Mouse (Mus musculus): ENCODE measurements around the gene Apoc2. TPM values are rescaled to one million over a fixed set of nuclear protein-coding genes. Genes with fewer than 3 reads are reported as not detected.

Gene Apoc2
- total and polyA plus RNA-seq, 2 experiments from 2014 or later = 0.50 to 0.86 TPM

- Histone ChIP-seq H3K9me3 (ENCODE audit: low read length) (no peaks in the 10 kb centered on the region), H3K4me1 (ENCODE audit: insufficient read depth) (no peaks in the 10 kb centered on the region), H3K36me3 (ENCODE audit: insufficient read depth) (no peaks in the 10 kb centered on the region), H3K27ac (ENCODE audit: low read depth, low read length) (peak overlapping the region; percentile 80), H3K27me3 (ENCODE audit: insufficient read depth, low read length) (no peaks in the 10 kb centered on the region), H3K4me3 (ENCODE audit: low read depth, low read length) (no peak overlapping the region), H3K4me2 (ENCODE audit: low read depth) (peak overlapping the region; percentile 27; the same call in 1 of the 2 replicates), H3K9ac (no peak overlapping the region)
- peak; percentile 96 for TF ChIP-seq CTCF (IDR thresholded peaks at IDR 0.05; ENCODE audit: low read depth)
- DNase-seq (peak; percentile 92), ATAC-seq (peak; percentile 77)
- WGBS = 3% methylated on average over 10 of the region's 10 CpGs
These were observed 8.6 kb downstream of the Apoc2 start for GRCm38 (mm10) chr7:19668947-19669721.

GRCm38 (mm10) chr7:19667434-19667833 lies 10.3 kb downstream of the Apoc2 start:
- Histone ChIP-seq H3K36me3 (ENCODE audit: insufficient read depth) (peaks cover 5% of the 10 kb centered on the region; the same call in 1 of the 2 replicates), H3K27me3 (ENCODE audit: insufficient read depth, low read length) (no peaks in the 10 kb centered on the region), H3K4me1 (ENCODE audit: insufficient read depth) (peaks cover 10% of the 10 kb centered on the region), H3K4me3 (ENCODE audit: low read depth, low read length) (no peak overlapping the region), H3K4me2 (ENCODE audit: low read depth) (no peak overlapping the region), H3K9me3 (ENCODE audit: low read length) (no peaks in the 10 kb centered on the region), H3K27ac (ENCODE audit: low read depth, low read length) (no peak overlapping the region), H3K9ac (no peak overlapping the region)
- no peak for ATAC-seq
- DNase-seq = no peak
- WGBS = 87% methylated on average over 2 of the region's 2 CpGs
- TF ChIP-seq CTCF (IDR thresholded peaks at IDR 0.05; ENCODE audit: low read depth) = no peak

GRCm38 (mm10) chr7:19666750-19667149 lies 11.0 kb downstream of the Apoc2 start:
- peaks cover 10% of the 10 kb centered on the region for H3K4me1 ChIP-seq (ENCODE audit: insufficient read depth)
- ATAC-seq = no peak
- no peak overlapping the region for H3K27ac ChIP-seq (ENCODE audit: low read depth, low read length)
- no peak overlapping the region for H3K9ac ChIP-seq
- H3K9me3 ChIP-seq (ENCODE audit: low read length) = no peaks in the 10 kb centered on the region
- WGBS = 68% methylated on average over 3 of the region's 3 CpGs
- TF ChIP-seq CTCF (IDR thresholded peaks at IDR 0.05; ENCODE audit: low read depth) = peak; percentile 20; the same call in 1 of the 2 replicates
- H3K36me3 ChIP-seq (ENCODE audit: insufficient read depth) = peaks cover 10% of the 10 kb centered on the region; the same call in 1 of the 2 replicates
- no peak overlapping the region for H3K4me3 ChIP-seq (ENCODE audit: low read depth, low read length)
- H3K27me3 ChIP-seq (ENCODE audit: insufficient read depth, low read length) = no peaks in the 10 kb centered on the region
- H3K4me2 ChIP-seq (ENCODE audit: low read depth) = no peak overlapping the region
- peak; percentile 5 for DNase-seq

DNA sequence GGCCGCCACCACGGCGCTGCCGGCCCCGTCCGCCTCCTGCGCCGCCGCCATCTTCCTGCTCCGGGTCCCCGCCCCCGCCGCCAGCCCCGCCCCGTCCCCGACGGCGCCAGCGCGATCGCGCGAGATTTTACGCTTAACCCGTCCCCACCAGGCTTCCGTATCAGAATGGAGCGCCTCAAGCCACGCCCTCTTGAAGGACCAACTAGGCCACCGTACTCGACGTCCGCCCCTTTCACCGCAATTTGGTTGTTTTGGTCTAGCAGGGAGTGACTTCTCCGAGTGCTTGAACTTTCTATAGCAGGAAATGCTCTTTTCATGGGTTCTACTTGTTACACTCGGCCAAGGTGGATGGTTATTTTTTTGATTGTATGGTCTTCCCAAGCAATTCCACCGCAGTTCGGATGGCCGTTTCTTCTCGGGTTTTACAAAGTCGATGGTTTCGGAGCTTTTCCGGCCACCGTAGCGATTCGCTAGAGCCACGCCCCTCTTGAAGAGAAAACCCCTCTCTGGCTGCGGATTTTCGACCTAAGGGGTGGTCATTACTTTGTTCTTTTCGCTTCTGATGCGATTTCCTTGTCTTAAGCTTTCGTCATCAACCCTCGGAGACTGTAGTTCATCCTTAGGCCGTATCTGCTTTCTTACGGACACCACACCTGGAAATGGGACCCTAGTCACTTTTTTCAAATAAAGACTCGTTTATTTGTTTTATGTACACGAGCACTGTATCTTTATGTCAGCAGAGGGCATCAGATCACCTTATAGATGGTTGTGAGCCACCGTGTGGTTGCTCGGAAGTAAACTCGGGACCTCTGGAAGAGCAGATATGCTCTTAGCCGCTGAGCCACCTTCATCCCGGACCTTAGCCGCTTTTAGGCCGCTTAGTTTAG lies 12.5 kb downstream of the Apoc2 start, which contains the start of gene Clptm1:
Gene Clptm1, minus strand, starts transcription at position 79 of the 887 bp plus-strand sequence.
- Histone ChIP-seq H3K9me3 (ENCODE audit: low read length) (no peaks in the 10 kb centered on the region), H3K27me3 (ENCODE audit: insufficient read depth, low read length) (no peaks in the 10 kb centered on the region), H3K36me3 (ENCODE audit: insufficient read depth) (peaks cover 10% of the 10 kb centered on the region; the same call in 1 of the 2 replicates), H3K4me3 (ENCODE audit: low read depth, low read length) (peak within 1 kb of the TSS; percentile 100), H3K9ac (peak within 1 kb of the TSS; percentile 99), H3K27ac (ENCODE audit: low read depth, low read length) (peak within 1 kb of the TSS; percentile 91), H3K4me1 (ENCODE audit: insufficient read depth) (peaks cover 10% of the 10 kb centered on the region), H3K4me2 (ENCODE audit: low read depth) (peak within 1 kb of the TSS; percentile 79)
- ATAC-seq = peak; percentile 89
- DNase-seq = peak; percentile 99
- TF ChIP-seq CTCF (IDR thresholded peaks at IDR 0.05; ENCODE audit: low read depth) = peak; percentile 67
- whole genome bisulfite sequencing = 2% methylated on average over 62 of the region's 63 CpGs

GRCm38 (mm10) chr7:19664455-19664954 lies 13.2 kb downstream of the Apoc2 start:
- ATAC-seq (peak; percentile 23), DNase-seq (no peak)
- H3K36me3 ChIP-seq (ENCODE audit: insufficient read depth) = peaks cover 10% of the 10 kb centered on the region; the same call in 1 of the 2 replicates
- H3K27ac ChIP-seq (ENCODE audit: low read depth, low read length) = peak overlapping the region; percentile 76
- H3K9me3 ChIP-seq (ENCODE audit: low read length) = no peaks in the 10 kb centered on the region
- no peak for TF ChIP-seq CTCF (IDR thresholded peaks at IDR 0.05; ENCODE audit: low read depth)
- WGBS = under 1% methylated on average over 37 of the region's 37 CpGs
- H3K4me1 ChIP-seq (ENCODE audit: insufficient read depth) = peaks cover 10% of the 10 kb centered on the region
- no peaks in the 10 kb centered on the region for H3K27me3 ChIP-seq (ENCODE audit: insufficient read depth, low read length)
- H3K9ac ChIP-seq = peak overlapping the region; percentile 99
- H3K4me3 ChIP-seq (ENCODE audit: low read depth, low read length) = peak overlapping the region; percentile 100
- peak overlapping the region; percentile 79 for H3K4me2 ChIP-seq (ENCODE audit: low read depth)

GRCm38 (mm10) chr7:19663940-19664339 lies 13.8 kb downstream of the Apoc2 start:
- no peak for ATAC-seq
- Histone ChIP-seq H3K27ac (ENCODE audit: low read depth, low read length) (no peak overlapping the region; the same call in 1 of the 2 replicates), H3K27me3 (ENCODE audit: insufficient read depth, low read length) (no peaks in the 10 kb centered on the region), H3K9ac (peak overlapping the region; percentile 99), H3K4me1 (ENCODE audit: insufficient read depth) (peaks cover 10% of the 10 kb centered on the region), H3K36me3 (ENCODE audit: insufficient read depth) (peaks cover 10% of the 10 kb centered on the region; the same call in 1 of the 2 replicates), H3K4me2 (ENCODE audit: low read depth) (peak overlapping the region; percentile 79), H3K4me3 (ENCODE audit: low read depth, low read length) (peak overlapping the region; percentile 100), H3K9me3 (ENCODE audit: low read length) (no peaks in the 10 kb centered on the region)
- 18% methylated on average over 8 of the region's 8 CpGs for WGBS
- DNase-seq = no peak
- no peak for TF ChIP-seq CTCF (IDR thresholded peaks at IDR 0.05; ENCODE audit: low read depth)

All from forebrain, postnatal 0 days (tissue).